ENCODE assay signal across 7 mouse cellular contexts in genomic region chr10:111936491-111937145, GRCm38 (mm10). TPM values are rescaled to one million over a fixed set of nuclear protein-coding genes. Genes with fewer than 3 reads are reported as not detected.
DNase-seq lines count a peak whose midpoint lies in the region; ATAC-seq and TF ChIP-seq lines count a peak whose summit lies in the region.

No protein-coding gene starts in this region.

- ATAC-seq in forebrain, embryonic 16.5 days, result peak; percentile 62
- ATAC-seq in liver, postnatal 0 days, result 0 out of 2 replicates have a peak, but pooled peaks have one; percentile 12
- ATAC-seq in stomach, embryonic 14.5 days (ENCODE audit: insufficient number of reproducible peaks, insufficient read depth, low FRiP score, low read depth), result peak; percentile 63; the same call in 1 of the 2 replicates

- DNase-seq in ovary, adult 18-20 months (ENCODE audit: low spot score), result peak; percentile 24
- no peak for DNase-seq in ovary, postnatal 10 days (ENCODE audit: low spot score)
- DNase-seq in heart, postnatal 36 days, result peak; percentile 68 to 76
- DNase-seq in liver, postnatal 0 days, result no peak
- no peak for DNase-seq in spleen, postnatal 10 days (ENCODE audit: low spot score in 2 of 2)

- no peaks in the 10 kb centered on the region for H3K27me3 ChIP-seq in forebrain, embryonic 16.5 days (replicated peaks; ENCODE audit: control insufficient read depth, insufficient read depth, low read length)
- no peaks in the 10 kb centered on the region for H3K27me3 ChIP-seq in liver, postnatal 0 days (ENCODE audit: insufficient read depth, low read length)
- no peaks in the 10 kb centered on the region for H3K27me3 ChIP-seq in stomach, embryonic 14.5 days (ENCODE audit: control insufficient read depth, insufficient read depth, low read length)

- no peak overlapping the region for H3K4me3 ChIP-seq in forebrain, embryonic 16.5 days (replicated peaks; ENCODE audit: low read length)
- no peak overlapping the region for H3K4me3 ChIP-seq in liver, postnatal 0 days (ENCODE audit: low read depth, low read length)
- H3K4me3 ChIP-seq in stomach, embryonic 14.5 days (ENCODE audit: low read depth, low read length), result no peak overlapping the region

- 42% methylated on average over 13 of the region's 13 CpGs for WGBS in forebrain, embryonic 16.5 days
- WGBS in liver, postnatal 0 days (ENCODE audit: insufficient replicate concordance), result 38% methylated on average over 13 of the region's 13 CpGs
- WGBS in stomach, embryonic 14.5 days, result 21% methylated on average over 13 of the region's 13 CpGs

- H3K9me3 ChIP-seq in forebrain, embryonic 16.5 days (ENCODE audit: control insufficient read depth, low read length), result no peaks in the 10 kb centered on the region
- H3K9me3 ChIP-seq in liver, postnatal 0 days (ENCODE audit: low read length), result no peaks in the 10 kb centered on the region
- no peaks in the 10 kb centered on the region for H3K9me3 ChIP-seq in stomach, embryonic 14.5 days (ENCODE audit: control insufficient read depth, low read depth, low read length)

- H3K4me2 ChIP-seq in forebrain, embryonic 16.5 days (ENCODE audit: low read length), result no peak overlapping the region
- H3K4me2 ChIP-seq in liver, postnatal 0 days (ENCODE audit: low read depth, low read length), result no peak overlapping the region
- H3K4me2 ChIP-seq in stomach, embryonic 14.5 days (replicated peaks; ENCODE audit: low read depth, low read length), result no peak overlapping the region

- peaks cover 5% of the 10 kb centered on the region for H3K4me1 ChIP-seq in forebrain, embryonic 16.5 days (replicated peaks; ENCODE audit: control insufficient read depth, insufficient read depth, low read length)
- 0 out of 2 replicates have a peak, but pooled peaks cover 4% of the 10 kb centered on the region for H3K4me1 ChIP-seq in liver, postnatal 0 days (ENCODE audit: insufficient read depth)
- peaks cover 5% of the 10 kb centered on the region; the same call in 1 of the 2 replicates for H3K4me1 ChIP-seq in stomach, embryonic 14.5 days (ENCODE audit: control insufficient read depth, insufficient read depth, low read length)

- peak overlapping the region; percentile 34; the same call in 1 of the 2 replicates for H3K27ac ChIP-seq in forebrain, embryonic 16.5 days (ENCODE audit: low read length)
- no peak overlapping the region for H3K27ac ChIP-seq in liver, postnatal 0 days (ENCODE audit: low read depth)
- H3K27ac ChIP-seq in stomach, embryonic 14.5 days (ENCODE audit: low read length), result peak overlapping the region; percentile 44; the same call in 1 of the 2 replicates

- no peak overlapping the region for H3K9ac ChIP-seq in forebrain, embryonic 16.5 days (replicated peaks; ENCODE audit: low read depth, low read length)
- H3K9ac ChIP-seq in liver, postnatal 0 days (replicated peaks), result no peak overlapping the region
- no peak overlapping the region for H3K9ac ChIP-seq in stomach, embryonic 14.5 days (replicated peaks; ENCODE audit: low read depth, low read length)

- TF ChIP-seq EP300 in liver, postnatal 0 days (IDR thresholded peaks at IDR 0.05; ENCODE audit: low read depth), result no peak

- no peaks in the 10 kb centered on the region for H3K36me3 ChIP-seq in forebrain, embryonic 16.5 days (ENCODE audit: control insufficient read depth, insufficient read depth)
- no peaks in the 10 kb centered on the region for H3K36me3 ChIP-seq in liver, postnatal 0 days (replicated peaks; ENCODE audit: insufficient read depth, low read length)
- no peaks in the 10 kb centered on the region for H3K36me3 ChIP-seq in stomach, embryonic 14.5 days (ENCODE audit: control insufficient read depth, insufficient read depth, low read length)

- no peak for TF ChIP-seq CTCF in liver, postnatal 0 days (IDR thresholded peaks at IDR 0.05; ENCODE audit: low read depth)

- intact Hi-C loops in heart, postnatal 36 days (cut with DNase I), result no loop called here

RNA-seq across cellular contexts. Expression of gene Krr1, which starts 35.8 kb away (rescaled TPM):
- polyA plus RNA-seq in forebrain, embryonic 16.5 days (2015; fragmentation: Nextera tagmentation; extraction: Ambion mirVana), result 51.1 and 56.2 TPM in 2 replicates
- 10 to 100 TPM; 25.6 to 26.2 TPM for total RNA-seq in heart, postnatal 36 days (2021)
- 11.2 and 11.6 TPM in 2 replicates for polyA plus RNA-seq in liver, postnatal 0 days (2015; fragmentation: Nextera tagmentation; extraction: Ambion mirVana)
- 48.7 and 49.2 TPM in 2 replicates for polyA plus RNA-seq in stomach, embryonic 14.5 days (2014; fragmentation: Nextera tagmentation; extraction: Ambion mirVana)

Comparison
In these comparisons a context has a peak if more than half of its experiments do, and no peak if none do; other contexts are left out.
1. DNase-seq: peak in ovary, adult 18-20 months (single experiment) and heart, postnatal 36 days (2 of 2); none in ovary, postnatal 10 days (single experiment), liver, postnatal 0 days (single experiment) and spleen, postnatal 10 days (0 of 2).
2. ATAC-seq: peak in every context shown above with its lines; median percentile 63 in stomach, embryonic 14.5 days; 62 in forebrain, embryonic 16.5 days; 12 in liver, postnatal 0 days.